Mouse (Mus musculus): ENCODE results near the gene Becn1.

DNA sequence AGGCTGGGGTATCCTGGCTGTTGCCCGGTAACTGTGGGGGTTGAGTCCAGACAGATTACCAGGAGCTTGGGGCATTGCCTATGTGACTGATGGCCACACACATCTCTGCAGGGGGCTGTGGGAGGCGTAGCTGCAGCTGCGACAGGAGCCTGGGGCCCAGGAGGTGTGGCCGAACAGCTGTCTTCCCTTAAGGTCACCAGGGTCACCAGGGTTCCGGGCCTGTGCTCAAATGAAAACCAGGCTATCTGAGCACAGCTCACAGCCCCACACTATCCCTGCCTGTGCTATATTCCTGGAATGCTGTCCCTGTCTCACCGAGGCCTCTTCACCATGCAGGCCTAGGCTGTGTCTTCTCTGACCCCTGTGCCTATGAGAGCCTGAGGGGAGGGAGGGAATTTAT is 32.4 kb upstream of the Becn1 start:
- no peak for TF ChIP-seq CTCF (IDR thresholded peaks at IDR 0.05; ENCODE audit: insufficient read depth, low read depth, low read length)
- no peak for TF ChIP-seq POLR2A (IDR thresholded peaks at IDR 0.05; ENCODE audit: insufficient read depth, low read depth, low read length)
